Mouse (Mus musculus) embryonic facial prominence, embryonic 13.5 days (tissue): Measurements from ENCODE around the gene B4gat1. TPM values are rescaled to one million over a fixed set of nuclear protein-coding genes. Genes with fewer than 3 reads are reported as not detected.

Experiments used
- ATAC-seq: fragments of 200-750 bp; cut with Nextera tagmentation; 2 replicates; pipeline ENCODE4 v1.8.0; 2017; ENCODE audit warnings: low read depth; ENCODE audit not compliant: insufficient number of reproducible peaks, insufficient read depth, low FRiP score, low TSS enrichment
- H3K27ac ChIP-seq: fragments of 300-500 bp; sonication (generic); 2 replicates; pipeline ENCODE4 v1.5.1; 2015; ENCODE audit warnings: moderate library complexity, mild to moderate bottlenecking, inconsistent platforms
- H3K27me3 ChIP-seq: fragments of 300-500 bp; sonication (generic); 2 replicates; pipeline ENCODE4 v1.6.1; 2015; ENCODE audit warnings: mild to moderate bottlenecking, inconsistent platforms
- H3K36me3 ChIP-seq: fragments of 300-500 bp; sonication (generic); 2 replicates; pipeline ENCODE4 v1.6.1; 2015; ENCODE audit warnings: mild to moderate bottlenecking, inconsistent platforms
- H3K4me1 ChIP-seq: fragments of 300-500 bp; sonication (generic); 2 replicates; pipeline ENCODE4 v1.6.1; 2015; ENCODE audit warnings: inconsistent platforms
- H3K4me2 ChIP-seq: fragments of 300-500 bp; sonication (generic); 2 replicates; pipeline ENCODE4 v1.6.1; 2015; ENCODE audit warnings: moderate library complexity, mild to moderate bottlenecking, inconsistent platforms
- H3K4me3 ChIP-seq: fragments of 300-500 bp; sonication (generic); 2 replicates; pipeline ENCODE4 v1.5.1; 2015; ENCODE audit warnings: mild to moderate bottlenecking, inconsistent platforms
- H3K9ac ChIP-seq: fragments of 300-500 bp; sonication (generic); 2 replicates; pipeline ENCODE4 v1.6.1; 2015; ENCODE audit warnings: mild to moderate bottlenecking, inconsistent platforms
- H3K9me3 ChIP-seq: fragments of 300-500 bp; sonication (generic); 2 replicates; pipeline ENCODE4 v1.6.1; 2016; ENCODE audit warnings: inconsistent platforms
- WGBS: fragments of 180-500 bp; shearing (Covaris S2); methylation state at CpG from one replicate; pipeline ENCODE4 v1.1.7; 2015; ENCODE audit warnings: mixed read lengths; 5-methylcytosine and 5-hydroxymethylcytosine counted together
- polyA plus RNA-seq: library from polyadenylated mRNA; unstranded; fragments of >200 nt; fragmentation: Nextera tagmentation; extraction: Ambion mirVana; gene quantifications from 2 replicates; pipeline ENCODE4 v1.2.1, GENCODE M21; 2015

B4gat1 gene
- polyA plus RNA-seq, 1 experiment from 2014 or later, result 49.5 TPM

- no peak overlapping the region for H3K4me2 ChIP-seq
- H3K27ac ChIP-seq, result no peak overlapping the region
- no peak for ATAC-seq
- H3K4me1 ChIP-seq, result peaks cover 59% of the 10 kb centered on the region
- WGBS, result 61% methylated on average over 7 of the region's 7 CpGs
- H3K9me3 ChIP-seq, result no peaks in the 10 kb centered on the region
- no peak overlapping the region for H3K4me3 ChIP-seq
- H3K9ac ChIP-seq, result no peak overlapping the region
- no peaks in the 10 kb centered on the region for H3K36me3 ChIP-seq
- H3K27me3 ChIP-seq, result peaks cover 9% of the 10 kb centered on the region; the same call in 1 of the 2 replicates
These were observed 26.5 kb downstream of the B4gat1 start for GRCm38 (mm10) chr19:5065104-5065503.

GRCm38 (mm10) chr19:5067040-5067799 is 28.6 kb downstream of the B4gat1 start:
- WGBS, result 6% methylated on average over 15 of the region's 15 CpGs
- H3K9me3 ChIP-seq, result no peaks in the 10 kb centered on the region
- peaks cover 59% of the 10 kb centered on the region for H3K4me1 ChIP-seq
- peak overlapping the region; percentile 93 for H3K9ac ChIP-seq
- H3K4me3 ChIP-seq, result peak overlapping the region; percentile 78
- peak overlapping the region; percentile 74 for H3K4me2 ChIP-seq
- H3K27ac ChIP-seq, result peak overlapping the region; percentile 99
- no peak for ATAC-seq
- H3K36me3 ChIP-seq, result no peaks in the 10 kb centered on the region
- peaks cover 9% of the 10 kb centered on the region; the same call in 1 of the 2 replicates for H3K27me3 ChIP-seq

GRCm38 (mm10) chr19:5067867-5068569 is 29.4 kb downstream of the B4gat1 start, which contains the start of gene Cd248:
Gene Cd248 (plus strand): TSS chr19:5068078.
- 0 out of 2 replicates have a peak, but pooled peaks have one; percentile 48 for ATAC-seq
- 1% methylated on average over 46 of the region's 56 CpGs for WGBS
- Histone ChIP-seq H3K36me3 (no peaks in the 10 kb centered on the region), H3K9me3 (no peaks in the 10 kb centered on the region), H3K9ac (peak within 1 kb of the TSS; percentile 93), H3K27me3 (peaks cover 9% of the 10 kb centered on the region; the same call in 1 of the 2 replicates), H3K27ac (peak within 1 kb of the TSS; percentile 99), H3K4me3 (peak within 1 kb of the TSS; percentile 78), H3K4me2 (peak within 1 kb of the TSS; percentile 74), H3K4me1 (peaks cover 65% of the 10 kb centered on the region)

DNA sequence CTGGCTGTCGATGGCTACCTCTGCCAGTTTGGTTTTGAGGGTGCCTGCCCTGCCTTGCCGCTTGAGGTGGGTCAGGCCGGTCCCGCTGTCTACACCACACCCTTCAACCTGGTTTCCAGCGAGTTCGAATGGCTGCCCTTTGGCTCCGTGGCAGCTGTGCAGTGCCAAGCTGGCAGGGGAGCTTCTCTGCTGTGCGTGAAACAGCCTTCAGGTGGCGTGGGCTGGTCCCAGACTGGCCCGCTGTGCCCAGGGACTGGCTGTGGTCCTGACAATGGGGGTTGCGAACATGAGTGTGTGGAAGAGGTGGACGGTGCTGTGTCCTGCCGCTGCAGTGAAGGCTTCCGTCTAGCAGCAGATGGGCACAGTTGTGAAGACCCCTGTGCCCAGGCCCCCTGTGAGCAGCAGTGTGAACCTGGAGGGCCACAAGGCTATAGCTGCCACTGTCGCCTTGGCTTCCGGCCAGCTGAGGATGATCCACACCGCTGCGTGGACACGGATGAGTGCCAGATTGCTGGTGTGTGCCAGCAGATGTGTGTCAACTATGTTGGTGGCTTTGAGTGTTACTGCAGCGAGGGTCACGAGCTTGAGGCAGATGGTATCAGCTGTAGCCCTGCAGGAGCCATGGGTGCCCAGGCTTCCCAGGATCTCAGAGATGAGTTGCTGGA is 30.1 kb downstream of the B4gat1 start:
- Histone ChIP-seq H3K9ac (peak overlapping the region; percentile 93), H3K36me3 (no peaks in the 10 kb centered on the region), H3K9me3 (no peaks in the 10 kb centered on the region), H3K4me3 (peak overlapping the region; percentile 78), H3K4me2 (peak overlapping the region; percentile 74), H3K27ac (peak overlapping the region; percentile 99), H3K27me3 (peaks cover 9% of the 10 kb centered on the region; the same call in 1 of the 2 replicates), H3K4me1 (peaks cover 70% of the 10 kb centered on the region)
- no peak for ATAC-seq
- 28% methylated on average over 21 of the region's 21 CpGs for WGBS

- ATAC-seq, result no peak
- 82% methylated on average over 5 of the region's 5 CpGs for WGBS
- H3K4me3 ChIP-seq, result peak overlapping the region; percentile 78
- peak overlapping the region; percentile 93 for H3K9ac ChIP-seq
- peaks cover 10% of the 10 kb centered on the region for H3K27me3 ChIP-seq
- H3K36me3 ChIP-seq, result no peaks in the 10 kb centered on the region
- peak overlapping the region; percentile 74 for H3K4me2 ChIP-seq
- H3K27ac ChIP-seq, result peak overlapping the region; percentile 99
- peaks cover 74% of the 10 kb centered on the region for H3K4me1 ChIP-seq
- H3K9me3 ChIP-seq, result no peaks in the 10 kb centered on the region
These were observed 30.9 kb downstream of the B4gat1 start for GRCm38 (mm10) chr19:5069486-5069885.

- H3K27ac ChIP-seq, result peak overlapping the region; percentile 99
- no peaks in the 10 kb centered on the region for H3K36me3 ChIP-seq
- peak overlapping the region; percentile 93 for H3K9ac ChIP-seq
- H3K4me2 ChIP-seq, result peak overlapping the region; percentile 74
- peaks cover 71% of the 10 kb centered on the region for H3K4me1 ChIP-seq
- H3K4me3 ChIP-seq, result peak overlapping the region; percentile 78
- H3K27me3 ChIP-seq, result peaks cover 13% of the 10 kb centered on the region
- no peak for ATAC-seq
- WGBS, result 85% methylated on average over 7 of the region's 7 CpGs
- H3K9me3 ChIP-seq, result no peaks in the 10 kb centered on the region
These were observed 31.4 kb downstream of the B4gat1 start for GRCm38 (mm10) chr19:5069978-5070377.

DNA sequence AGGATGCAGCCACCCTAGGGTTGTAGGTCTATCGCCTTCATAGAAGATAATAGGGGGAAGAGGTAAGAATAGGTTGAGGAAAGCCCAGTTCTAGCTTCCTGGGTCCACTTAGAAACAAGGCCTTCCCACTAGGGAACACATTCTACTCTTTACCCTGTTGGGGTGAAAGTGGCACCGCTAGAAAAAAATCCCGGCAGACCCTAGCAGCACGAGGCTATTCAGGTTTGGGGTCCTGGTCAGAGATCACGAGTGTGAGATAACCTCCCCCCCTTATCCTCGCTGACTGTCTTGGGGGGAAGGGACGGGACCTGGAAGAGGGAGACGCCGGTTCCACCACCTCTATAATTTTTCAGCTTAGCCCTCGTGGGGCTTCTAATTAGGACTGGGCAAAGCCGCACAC is 32.5 kb downstream of the B4gat1 start:
- ATAC-seq, result no peak
- Histone ChIP-seq H3K4me1 (peaks cover 65% of the 10 kb centered on the region), H3K27me3 (peaks cover 13% of the 10 kb centered on the region), H3K9me3 (no peaks in the 10 kb centered on the region), H3K9ac (peak overlapping the region; percentile 93), H3K36me3 (no peaks in the 10 kb centered on the region), H3K4me3 (peak overlapping the region; percentile 78), H3K4me2 (peak overlapping the region; percentile 74), H3K27ac (peak overlapping the region; percentile 99)
- 6% methylated on average over 11 of the region's 11 CpGs for whole genome bisulfite sequencing

- Histone ChIP-seq H3K4me1 (peaks cover 62% of the 10 kb centered on the region), H3K9ac (peak overlapping the region; percentile 93), H3K4me3 (peak overlapping the region; percentile 78), H3K9me3 (no peaks in the 10 kb centered on the region), H3K4me2 (peak overlapping the region; percentile 74), H3K27ac (peak overlapping the region; percentile 99), H3K36me3 (no peaks in the 10 kb centered on the region), H3K27me3 (peaks cover 13% of the 10 kb centered on the region)
- ATAC-seq, result peak; percentile 87
- WGBS, result under 1% methylated on average over 40 of the region's 40 CpGs
These were observed 33.1 kb downstream of the B4gat1 start for GRCm38 (mm10) chr19:5071545-5072369.

- Histone ChIP-seq H3K4me3 (peak overlapping the region; percentile 78), H3K4me2 (peak overlapping the region; percentile 74), H3K9me3 (no peaks in the 10 kb centered on the region), H3K9ac (peak overlapping the region; percentile 93), H3K36me3 (no peaks in the 10 kb centered on the region), H3K4me1 (peaks cover 54% of the 10 kb centered on the region), H3K27ac (peak overlapping the region; percentile 99), H3K27me3 (peaks cover 13% of the 10 kb centered on the region)
- no peak for ATAC-seq
- WGBS, result 2% methylated on average over 20 of the region's 20 CpGs
These were observed 33.9 kb downstream of the B4gat1 start for GRCm38 (mm10) chr19:5072389-5073019.

- Histone ChIP-seq H3K4me1 (peaks cover 49% of the 10 kb centered on the region), H3K9ac (peak overlapping the region; percentile 93; the same call in 1 of the 2 replicates), H3K27me3 (peaks cover 13% of the 10 kb centered on the region), H3K4me3 (peak overlapping the region; percentile 78), H3K4me2 (peak overlapping the region; percentile 74), H3K9me3 (no peaks in the 10 kb centered on the region), H3K27ac (peak overlapping the region; percentile 99), H3K36me3 (no peaks in the 10 kb centered on the region)
- WGBS, result under 1% methylated on average over 15 of the region's 15 CpGs
- no peak for ATAC-seq
These were observed 34.4 kb downstream of the B4gat1 start for GRCm38 (mm10) chr19:5073028-5073427.
